Mouse (Mus musculus) natural killer cell, adult 2 months (primary cell): ENCODE measurements around the gene Elp4.

Experiments used
- DNase-seq, 2 experiments: peaks; one replicate each; pipeline ENCODE4 v3.0.0; 2022; ENCODE audit warnings: low spot score in 2 of 2

The Elp4 gene

GRCm38 (mm10) chr2:105682634-105683351 is 221.6 kb downstream of the Elp4 start:
- DNase-seq: no peak

GRCm38 (mm10) chr2:105682011-105682501 is 222.3 kb downstream of the Elp4 start:
- DNase-seq: no peak

- no peak for DNase-seq
These were observed 223.2 kb downstream of the Elp4 start for GRCm38 (mm10) chr2:105680999-105681710.

- no peak for DNase-seq
These were observed 224.0 kb downstream of the Elp4 start for GRCm38 (mm10) chr2:105680146-105680998.

GRCm38 (mm10) chr2:105679331-105679730 is 225.0 kb downstream of the Elp4 start:
- DNase-seq: no peak

GRCm38 (mm10) chr2:105678880-105679321 is 225.5 kb downstream of the Elp4 start:
- DNase-seq: no peak

GRCm38 (mm10) chr2:105678306-105678705 is 226.1 kb downstream of the Elp4 start:
- no peak for DNase-seq

- no peak for DNase-seq
These were observed 226.8 kb downstream of the Elp4 start for GRCm38 (mm10) chr2:105677434-105678105.

- no peak for DNase-seq
These were observed 227.4 kb downstream of the Elp4 start for GRCm38 (mm10) chr2:105676909-105677433.

GRCm38 (mm10) chr2:105676080-105676908 is 228.1 kb downstream of the Elp4 start:
- no peak for DNase-seq

- DNase-seq: no peak
These were observed 228.7 kb downstream of the Elp4 start for GRCm38 (mm10) chr2:105675730-105676079.

GRCm38 (mm10) chr2:105674875-105675729 is 229.3 kb downstream of the Elp4 start:
- peak in 1 of 2 experiments; percentile 41 for DNase-seq

- DNase-seq: no peak
These were observed 230.1 kb downstream of the Elp4 start for GRCm38 (mm10) chr2:105674061-105674874.

GRCm38 (mm10) chr2:105673631-105674060 is 230.7 kb downstream of the Elp4 start:
- DNase-seq: no peak

GRCm38 (mm10) chr2:105673054-105673453 is 231.3 kb downstream of the Elp4 start:
- no peak for DNase-seq

- DNase-seq: no peak
These were observed 231.8 kb downstream of the Elp4 start for GRCm38 (mm10) chr2:105672596-105672960.

- DNase-seq: no peak
These were observed 232.4 kb downstream of the Elp4 start for GRCm38 (mm10) chr2:105671798-105672595.
